Mouse (Mus musculus) adrenal gland, adult 18-20 months (tissue): ENCODE results near the gene Trpv4. TPM values are rescaled to one million over a fixed set of nuclear protein-coding genes. Genes with fewer than 3 reads are reported as not detected.

Source experiments
- total RNA-seq, 2 experiments: library from RNA; stranded (reverse); gene quantifications; 1 replicate in 1 of 2; 2 replicates in 1 of 2; pipeline ENCODE4 v1.2.3; 2021

Trpv4 gene
- total RNA-seq, 2 experiments from 2014 or later: 3.0 to 4.6 TPM

Other genes with a start within 250 kb of the Trpv4 start
- 10 to 100 TPM; 19.4 to 29.9 TPM for gene Mmab, start 214.4 kb downstream of the Trpv4 start, total RNA-seq
- 10 to 100 TPM; 26.1 to 44.5 TPM for gene Mvk, start 214.2 kb downstream of the Trpv4 start, total RNA-seq
- gene Fam222a, start 90.4 kb downstream of the Trpv4 start, total RNA-seq: 10 to 100 TPM; 62.7 to 76.0 TPM
- gene Gltp, start 32.6 kb upstream of the Trpv4 start, total RNA-seq: 10 to 100 TPM; 40.7 to 49.2 TPM
- gene Tchp, start 49.3 kb upstream of the Trpv4 start, total RNA-seq: 1 to 10 TPM; 7.1 to 8.5 TPM
- 10 to 100 TPM; 72.6 to 82.7 TPM for gene Ankrd13a, start 116.3 kb upstream of the Trpv4 start, total RNA-seq
- gene Git2, start 117.1 kb upstream of the Trpv4 start, total RNA-seq: 10 to 100 TPM; 33.8 to 36.8 TPM
- 10 to 100 TPM; 27.9 to 38.5 TPM for gene 1500011B03Rik, start 165.0 kb upstream of the Trpv4 start, total RNA-seq
- gene 4930519G04Rik, start 195.2 kb upstream of the Trpv4 start, total RNA-seq: not detected
- gene Gm9936, start 200.3 kb upstream of the Trpv4 start, total RNA-seq: not detected
- 10 to 100 TPM in 1 of 2 experiments, 1 to 10 TPM in 1; 9.9 to 10.4 TPM for gene Oasl2, start 238.5 kb upstream of the Trpv4 start, total RNA-seq